Mouse (Mus musculus): ENCODE measurements at regions not wholly inside any gene's neighbourhood (a gene's known extent, or its start where the extent isn't known, plus 50 kb on each side); places are given as distances from the start of the nearest gene placed in this dataset.

- TF ChIP-seq CTCF (IDR thresholded peaks at IDR 0.05; ENCODE audit: borderline replicate concordance, insufficient read depth, low read length) (no peak), POLR2A (IDR thresholded peaks at IDR 0.05; ENCODE audit: low read depth, low read length) (no peak)
These were observed 84.4 kb upstream of the Ptpn1 start for GRCm38 (mm10) chr2:167847281-167848077.
